Mouse (Mus musculus) myocyte (in vitro differentiated cells): ENCODE measurements around the gene Fbxo11. TPM values are rescaled to one million over a fixed set of nuclear protein-coding genes. Genes with fewer than 3 reads are reported as not detected.
"Not testable (repeated sequence)": the region's sequence is repeated elsewhere in the genome, so short reads cannot be mapped to it uniquely, and the experiment has no call there.

Experiments used
- H3K27me3 ChIP-seq: one replicate; pipeline ENCODE4 v1.6.1; 2011; ENCODE audit not compliant: control insufficient read depth, insufficient read depth, insufficient read length
- H3K36me3 ChIP-seq: one replicate; pipeline ENCODE4 v1.6.1; 2011; ENCODE audit not compliant: control insufficient read depth, insufficient read depth
- H3K4me2 ChIP-seq: one replicate; pipeline ENCODE4 v1.6.1; 2011; ENCODE audit warnings: low read depth, control low read depth
- H3K4me3 ChIP-seq: one replicate; pipeline ENCODE4 v1.5.1; 2011; ENCODE audit warnings: mild to moderate bottlenecking, control low read depth, moderate library complexity
- H3K79me2 ChIP-seq: one replicate; pipeline ENCODE4 v1.6.1; 2011; ENCODE audit not compliant: control insufficient read depth, insufficient read depth
- H3ac ChIP-seq: one replicate; pipeline ENCODE4 v1.6.1; 2011; ENCODE audit not compliant: control insufficient read depth, insufficient read length
- CEBPB ChIP-seq: IDR thresholded peaks from 2 replicates; pipeline ENCODE4 v1.6.1; 2011; ENCODE audit warnings: mild to moderate bottlenecking, moderate library complexity; ENCODE audit not compliant: poor library complexity, insufficient read depth, severe bottlenecking
- E2F4 ChIP-seq: IDR thresholded peaks from one replicate; pipeline ENCODE4 v1.6.1; 2011; ENCODE audit warnings: mild to moderate bottlenecking, control low read depth, moderate library complexity; ENCODE audit not compliant: insufficient read depth
- MAX ChIP-seq: IDR thresholded peaks from one replicate; pipeline ENCODE4 v1.6.1; 2011; ENCODE audit warnings: low read depth, mild to moderate bottlenecking, control low read depth
- MYOD1 ChIP-seq, 3 experiments: IDR thresholded peaks; one replicate each; pipeline ENCODE4 v1.6.1; 2011; ENCODE audit warnings: control low read depth in 2 of 3, low read depth in 2 of 3, mild to moderate bottlenecking in 2 of 3, moderate library complexity in 1 of 3; ENCODE audit not compliant: insufficient read length in 2 of 3, control insufficient read depth in 1 of 3
- MYOG ChIP-seq, 3 experiments: IDR thresholded peaks; one replicate each; pipeline ENCODE4 v1.6.1; 2011; ENCODE audit warnings: control low read depth in 2 of 3, low read depth in 2 of 3, mild to moderate bottlenecking in 2 of 3; ENCODE audit not compliant: insufficient read length in 2 of 3, control insufficient read depth in 1 of 3, insufficient read depth in 1 of 3
- POLR2A ChIP-seq: IDR thresholded peaks from one replicate; pipeline ENCODE4 v1.6.1; 2011; ENCODE audit warnings: low read depth, mild to moderate bottlenecking, control low read depth, moderate library complexity; ENCODE audit not compliant: insufficient read length
- POLR2AphosphoS2 ChIP-seq: IDR thresholded peaks from one replicate; pipeline ENCODE4 v1.6.1; 2011; ENCODE audit warnings: low read depth, control low read depth; ENCODE audit not compliant: insufficient read length
- REST ChIP-seq: IDR thresholded peaks from one replicate; pipeline ENCODE4 v1.6.1; 2011; ENCODE audit warnings: mild to moderate bottlenecking, control low read depth, moderate library complexity; ENCODE audit not compliant: insufficient read depth, insufficient read length
- SRF ChIP-seq: IDR thresholded peaks from one replicate; pipeline ENCODE4 v1.6.1; 2011; ENCODE audit warnings: low read depth; ENCODE audit not compliant: control insufficient read depth, insufficient read length
- TCF12 ChIP-seq: IDR thresholded peaks from one replicate; pipeline ENCODE4 v1.6.1; 2011; ENCODE audit warnings: mild to moderate bottlenecking, control low read depth; ENCODE audit not compliant: poor library complexity, insufficient read depth, severe bottlenecking
- TCF3 ChIP-seq: IDR thresholded peaks from one replicate; pipeline ENCODE4 v1.6.1; 2011; ENCODE audit warnings: low read depth, control low read depth; ENCODE audit not compliant: insufficient read length
- USF1 ChIP-seq: IDR thresholded peaks from one replicate; pipeline ENCODE4 v1.6.1; 2011; ENCODE audit warnings: low read depth, mild to moderate bottlenecking, control low read depth, moderate library complexity
- polyA plus RNA-seq: library from polyadenylated mRNA; unstranded; fragments of >200 nt; fragmentation: generic; extraction: Trizol; gene quantifications from one replicate; pipeline ENCODE4 v1.2.1, GENCODE M21; 2012; ENCODE audit warnings: missing spikeins

Fbxo11 gene
- polyA plus RNA-seq, 1 experiment = 15.4 TPM

DNA sequence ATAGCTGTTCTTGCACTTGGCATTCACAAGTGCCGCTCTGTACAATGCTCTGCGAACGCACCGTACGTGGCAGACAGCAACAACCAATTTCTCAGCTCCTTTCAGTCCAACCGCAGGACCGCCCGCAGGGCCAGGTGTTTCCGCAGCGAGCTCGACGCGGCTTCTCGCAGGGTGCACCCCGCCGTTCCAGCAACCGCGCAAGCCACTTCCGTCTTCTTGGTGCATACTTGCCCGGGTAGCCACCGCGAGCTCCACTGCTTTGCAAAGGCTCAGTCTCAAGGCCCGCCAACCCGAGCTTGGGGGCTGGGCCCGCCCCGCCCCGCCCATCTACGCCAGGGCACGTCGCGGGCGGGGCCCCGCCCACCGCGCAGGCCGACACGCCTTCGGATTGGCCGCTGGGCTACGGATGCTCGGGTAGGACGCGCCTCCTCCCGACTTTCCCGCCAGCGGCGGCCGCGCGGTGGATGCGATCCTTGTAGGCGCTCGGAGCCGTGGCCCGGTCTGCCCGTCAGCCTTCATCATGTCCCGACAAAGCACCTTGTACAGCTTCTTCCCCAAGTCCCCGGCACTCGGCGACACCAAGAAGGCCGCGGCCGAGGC, 90.4 kb downstream of the Fbxo11 start, which contains the start of gene Msh6:
Msh6 (plus strand) TSS at position 434 of the 600 bp plus-strand sequence.
- peak within 1 kb of the TSS; percentile 92 for H3K4me2 ChIP-seq
- no peaks in the 10 kb centered on the region for H3K27me3 ChIP-seq
- TF ChIP-seq POLR2A (peak; percentile 67), CEBPB (no peak), MYOD1 (IDR thresholded peaks at IDR 0.05; ENCODE audit: control insufficient read depth in 1 of 3, insufficient read length in 2 of 3, low read depth in 2 of 3) (peak in 2 of 3 experiments; percentile 53 to 79), SRF (no peak), TCF12 (no peak), POLR2AphosphoS2 (peak; percentile 72), USF1 (no peak), E2F4 (peak; percentile 80), MAX (no peak), REST (no peak), MYOG (IDR thresholded peaks at IDR 0.05; ENCODE audit: control insufficient read depth in 1 of 3, insufficient read depth in 1 of 3, insufficient read length in 2 of 3, low read depth in 2 of 3) (peak in 2 of 3 experiments; percentile 58 to 78), TCF3 (no peak)

DNA sequence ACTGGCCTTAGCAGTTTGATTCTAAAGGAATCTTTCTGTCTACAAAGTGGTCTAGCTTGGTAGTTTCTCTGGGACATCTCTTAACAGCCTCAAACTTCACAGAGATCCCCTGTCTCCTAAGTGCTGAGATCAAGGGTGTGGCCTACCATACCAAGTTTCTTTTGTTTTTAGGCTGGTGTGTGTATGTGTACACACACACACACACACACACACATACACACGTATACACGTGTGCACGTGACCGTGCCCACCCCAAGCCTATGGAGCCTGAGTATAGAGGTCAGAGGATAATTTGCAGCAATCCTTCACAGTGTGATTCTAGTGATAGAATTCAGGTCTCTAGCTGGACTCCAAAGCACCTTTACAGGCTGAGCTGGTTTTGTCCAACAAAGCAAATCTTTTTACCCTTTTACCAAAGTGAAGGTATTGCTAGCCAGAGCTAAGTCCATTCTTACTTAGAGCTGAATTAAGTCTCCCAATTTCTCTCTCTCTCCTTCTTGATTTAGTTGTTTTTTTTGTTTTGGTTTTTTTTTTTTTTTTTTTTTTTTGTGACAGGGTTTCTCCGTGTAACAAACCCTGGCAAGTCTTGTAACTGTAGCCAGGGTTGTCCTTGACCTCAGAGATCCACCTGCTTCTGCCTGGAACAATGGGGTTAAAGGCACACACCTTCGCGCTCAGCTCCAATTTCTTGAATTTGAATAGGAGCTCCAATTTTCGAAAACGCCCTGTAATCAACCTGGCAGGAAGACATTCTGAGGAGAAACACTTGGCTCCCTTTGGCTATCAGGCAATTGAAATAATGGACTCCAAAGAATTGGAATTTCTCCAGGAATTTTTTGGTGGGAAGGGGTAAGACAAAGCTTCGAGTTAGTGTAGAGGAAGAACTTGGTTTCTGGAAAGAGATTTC, 91.6 kb downstream of the Fbxo11 start:
- Histone ChIP-seq H3K4me2 (no peak overlapping the region), H3K36me3 (no peaks in the 10 kb centered on the region), H3ac (no peak overlapping the region), H3K27me3 (no peaks in the 10 kb centered on the region), H3K79me2 (peaks cover 11% of the 10 kb centered on the region), H3K4me3 (peak overlapping the region; percentile 38)
- TF ChIP-seq MYOG (IDR thresholded peaks at IDR 0.05; ENCODE audit: control insufficient read depth in 1 of 3, insufficient read depth in 1 of 3, insufficient read length in 2 of 3, low read depth in 2 of 3) = no peak
- TF ChIP-seq REST = no peak
- no peak for TF ChIP-seq TCF12
- TF ChIP-seq E2F4 = no peak
- no peak for TF ChIP-seq MYOD1 (IDR thresholded peaks at IDR 0.05; ENCODE audit: control insufficient read depth in 1 of 3, insufficient read length in 2 of 3, low read depth in 2 of 3)
- no peak for TF ChIP-seq CEBPB
- no peak for TF ChIP-seq USF1
- no peak for TF ChIP-seq MAX
- no peak for TF ChIP-seq POLR2AphosphoS2
- no peak for TF ChIP-seq TCF3
- no peak for TF ChIP-seq SRF
- TF ChIP-seq POLR2A = no peak

More for the DNA sequence above, 90.4 kb downstream of the Fbxo11 start, which contains the start of gene Msh6:
- peak within 1 kb of the TSS; percentile 38 for H3K4me3 ChIP-seq
- H3K79me2 ChIP-seq = peaks cover 15% of the 10 kb centered on the region
- peak within 1 kb of the TSS; percentile 86 for H3ac ChIP-seq
- no peaks in the 10 kb centered on the region for H3K36me3 ChIP-seq

DNA sequence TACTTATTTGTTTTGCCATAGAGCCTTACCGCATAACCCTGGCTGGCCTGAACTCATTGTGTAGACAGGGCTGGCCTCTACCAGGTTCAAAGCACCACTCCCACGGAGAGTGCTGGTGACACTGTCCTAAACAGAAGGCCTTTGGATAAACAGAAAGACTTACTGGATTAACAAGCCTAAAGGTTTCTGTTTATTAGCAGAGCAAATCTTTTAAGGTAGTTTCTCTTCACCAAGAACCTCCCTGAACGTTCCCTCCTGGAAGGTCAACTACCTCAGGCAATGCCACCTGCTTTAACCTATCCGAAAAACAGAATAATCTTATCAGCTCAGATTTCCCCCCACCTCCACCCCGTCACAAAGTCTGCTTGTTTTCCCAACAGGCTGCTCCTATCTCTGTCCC, 92.2 kb downstream of the Fbxo11 start:
- Histone ChIP-seq H3K4me2 (no peak overlapping the region), H3K4me3 (no peak overlapping the region), H3K36me3 (no peaks in the 10 kb centered on the region), H3ac (no peak overlapping the region), H3K79me2 (peaks cover 8% of the 10 kb centered on the region), H3K27me3 (no peaks in the 10 kb centered on the region)
- TF ChIP-seq TCF12 (no peak), CEBPB (no peak), TCF3 (no peak)

DNA sequence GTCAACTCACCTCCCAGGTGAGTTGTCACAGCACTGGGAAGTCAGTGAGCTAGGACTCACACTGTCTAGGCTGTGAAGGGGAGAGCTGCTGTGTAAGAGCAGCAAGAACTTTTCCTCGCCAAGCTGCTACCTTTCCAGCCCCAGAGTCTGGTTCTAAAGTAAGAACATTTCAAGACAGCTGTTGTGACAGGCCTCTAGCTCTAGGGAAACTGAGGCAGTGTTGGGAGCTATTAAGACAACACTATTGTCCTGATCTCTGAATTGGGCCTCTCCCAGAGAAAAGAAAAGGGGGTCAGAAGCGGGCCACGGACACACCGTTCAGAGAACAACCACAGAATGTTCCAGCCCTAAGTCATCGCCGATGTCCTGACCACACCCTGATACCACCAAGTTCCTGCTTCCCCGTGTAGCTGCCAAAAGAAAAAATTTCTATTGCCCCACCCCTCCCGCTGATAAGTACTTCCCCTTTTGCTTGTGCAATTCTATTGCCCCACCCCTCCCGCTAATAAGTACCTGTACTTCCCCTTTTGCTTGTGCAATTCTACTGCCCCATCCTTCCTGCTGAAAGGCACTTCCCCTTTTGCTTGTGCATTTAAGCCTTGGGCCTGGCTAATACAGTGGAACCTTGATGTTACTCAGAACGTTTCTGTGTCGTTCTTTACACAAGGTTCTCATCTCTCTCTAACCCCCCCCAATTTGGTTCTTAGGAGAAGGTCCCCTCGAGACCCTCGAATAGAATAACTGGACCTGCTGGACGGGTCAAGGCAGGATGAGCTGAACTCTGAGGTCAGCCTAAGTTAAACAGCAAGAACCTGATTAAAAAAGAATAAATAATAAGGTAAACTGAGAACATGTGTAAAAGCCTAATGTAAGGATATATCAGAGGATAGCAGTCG, 93.1 kb downstream of the Fbxo11 start:
- H3K36me3 ChIP-seq, H3ac ChIP-seq, H3K4me2 ChIP-seq, H3K79me2 ChIP-seq, H3K4me3 ChIP-seq, H3K27me3 ChIP-seq: not testable (repeated sequence)

DNA sequence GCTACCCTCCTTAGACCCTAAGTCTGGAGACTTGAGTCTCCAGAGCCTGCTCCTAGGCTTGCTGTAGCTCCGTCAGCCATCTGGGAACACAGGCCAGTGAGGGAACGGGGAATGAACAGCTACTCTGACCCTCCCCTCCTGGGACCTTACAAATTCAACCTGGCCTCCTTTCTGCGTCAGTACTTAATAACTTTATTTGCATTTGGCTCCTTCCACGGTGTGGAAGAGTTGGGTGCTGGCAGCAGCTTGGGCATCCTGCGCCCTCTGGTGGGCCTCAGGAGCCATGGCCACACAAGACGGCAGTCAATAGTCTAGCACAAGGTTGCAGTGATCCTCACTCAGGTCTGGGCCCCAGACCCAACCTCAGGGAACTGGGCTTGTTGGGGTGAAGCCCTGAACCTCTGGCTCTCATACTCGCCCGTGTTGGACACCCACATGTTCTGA, 96.6 kb downstream of the Fbxo11 start:
- not testable (repeated sequence) for H3K79me2 ChIP-seq, H3K36me3 ChIP-seq, H3K4me2 ChIP-seq, H3K27me3 ChIP-seq, H3K4me3 ChIP-seq, H3ac ChIP-seq
